Mouse (Mus musculus) thymus, adult 2 months (tissue): ENCODE data around the gene Tnni3k. TPM values are rescaled to one million over a fixed set of nuclear protein-coding genes. Genes with fewer than 3 reads are reported as not detected.

Experiments
- DNase-seq: peaks from one replicate; pipeline ENCODE4 v3.0.0; 2021
- H3K27ac ChIP-seq: fragments of 200-500 bp; 2 replicates; pipeline ENCODE4 v1.5.1; 2012; ENCODE audit warnings: low read length, control low read depth; ENCODE audit not compliant: control insufficient read depth, insufficient read depth
- H3K27me3 ChIP-seq: fragments of 200-500 bp; 2 replicates; pipeline ENCODE4 v1.6.1; 2012; ENCODE audit warnings: mild to moderate bottlenecking, low read length, moderate library complexity, mixed read lengths; ENCODE audit not compliant: control insufficient read depth, insufficient read depth
- H3K36me3 ChIP-seq: fragments of 200-500 bp; 2 replicates; pipeline ENCODE4 v1.6.1; 2012; ENCODE audit warnings: mild to moderate bottlenecking, low read length, moderate library complexity; ENCODE audit not compliant: control insufficient read depth, insufficient read depth
- H3K4me1 ChIP-seq: fragments of 200-500 bp; replicated peaks from 2 replicates; pipeline ENCODE4 v1.6.1; 2012; ENCODE audit warnings: low read length; ENCODE audit not compliant: control insufficient read depth, insufficient read depth
- H3K4me3 ChIP-seq: fragments of 200-500 bp; 2 replicates; pipeline ENCODE4 v1.5.1; 2012; ENCODE audit warnings: mild to moderate bottlenecking, low read length, control low read depth, moderate library complexity; ENCODE audit not compliant: control insufficient read depth, insufficient read depth
- CTCF ChIP-seq: fragments of 200-500 bp; IDR thresholded peaks from 2 replicates; pipeline ENCODE4 v1.5.1; 2012; ENCODE audit warnings: mild to moderate bottlenecking, control low read depth, low read length, moderate library complexity, borderline replicate concordance; ENCODE audit not compliant: control insufficient read depth, poor library complexity, insufficient read depth; ENCODE audit errors: extremely low read depth
- POLR2A ChIP-seq: fragments of 200-500 bp; IDR thresholded peaks from 2 replicates; pipeline ENCODE4 v1.6.1; 2012; ENCODE audit warnings: mild to moderate bottlenecking, low read length, control low read depth, moderate library complexity; ENCODE audit not compliant: control insufficient read depth, poor library complexity, insufficient read depth; ENCODE audit errors: extremely low read depth
- WGBS: fragments of 180-500 bp; shearing (Covaris S2); methylation state at CpG from one replicate; pipeline ENCODE4 v1.1.7; 2018; 5-methylcytosine and 5-hydroxymethylcytosine counted together
- polyA plus RNA-seq: library from polyadenylated mRNA; depleted of rRNA; stranded (reverse); fragments of >200 nt; gene quantifications from 2 replicates; pipeline ENCODE4 v1.2.3, GENCODE M21; 2012; rRNA removed

The Tnni3k gene
- 0.26 and 3.4 TPM in 2 replicates for polyA plus RNA-seq

DNA sequence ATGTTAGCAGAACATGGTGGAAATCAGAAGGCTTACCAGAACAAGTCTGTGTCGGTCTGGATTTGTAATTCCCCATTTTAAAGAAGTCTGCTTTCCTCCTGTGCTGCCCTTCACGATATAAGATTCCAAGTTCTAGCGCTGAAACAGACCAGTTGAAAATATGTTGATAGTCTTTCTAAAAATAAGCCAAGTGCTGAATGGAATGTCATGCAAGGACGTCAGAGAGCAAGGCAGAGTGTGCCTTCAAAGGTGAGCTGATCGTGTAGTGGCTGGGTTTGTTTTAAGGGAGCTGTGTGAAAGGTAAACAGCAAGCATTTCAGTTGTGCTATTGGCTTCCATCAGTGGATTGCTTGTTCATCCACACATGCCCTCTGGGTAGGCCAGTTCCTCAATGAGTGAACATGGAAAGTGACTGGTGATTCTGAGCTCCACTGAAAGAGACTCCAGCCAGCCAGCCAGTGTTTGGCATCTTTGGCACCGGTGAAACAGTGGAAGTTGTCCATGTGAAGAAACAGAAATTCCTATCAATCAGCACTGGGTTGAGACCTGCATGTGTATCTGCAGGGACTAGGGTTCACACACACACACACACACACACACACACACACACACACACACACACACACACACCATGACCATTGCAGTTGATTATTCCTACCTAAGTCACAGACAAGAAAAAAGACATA is at the start of gene Tnni3k:
Gene Tnni3k (minus strand): TSS at position 177 of the 686 bp plus-strand sequence.
- no peak for DNase-seq
- no peak for TF ChIP-seq POLR2A
- TF ChIP-seq CTCF = no peak
- Histone ChIP-seq H3K27me3 (no peaks in the 10 kb centered on the region), H3K4me3 (no peak within 1 kb of the TSS), H3K36me3 (no peaks in the 10 kb centered on the region), H3K27ac (no peak within 1 kb of the TSS), H3K4me1 (no peaks in the 10 kb centered on the region)
- WGBS = 73% methylated on average over 6 of the region's 6 CpGs

DNA sequence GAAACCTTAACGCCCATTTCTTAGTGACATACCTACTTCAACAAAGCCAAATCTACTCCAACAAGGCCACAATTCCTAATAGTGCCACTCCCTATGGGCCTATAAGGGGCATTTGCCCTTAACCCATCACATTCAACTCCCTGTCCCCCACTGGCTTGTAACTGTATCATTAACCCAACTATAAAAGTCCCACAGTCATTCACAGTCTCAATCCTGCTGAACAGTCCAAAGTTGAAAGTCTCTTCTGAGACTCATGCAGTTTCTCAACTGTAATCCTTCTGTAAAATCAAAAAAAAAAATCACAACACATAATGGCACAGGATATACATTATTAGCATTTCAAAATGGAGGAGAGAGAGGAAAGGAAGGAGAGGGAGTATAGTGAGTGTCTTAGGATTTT is 44.1 kb upstream of the Tnni3k start:
- no peak for TF ChIP-seq CTCF
- TF ChIP-seq POLR2A = no peak
- Histone ChIP-seq H3K27me3 (no peaks in the 10 kb centered on the region), H3K36me3 (no peaks in the 10 kb centered on the region), H3K4me1 (no peaks in the 10 kb centered on the region), H3K4me3 (no peak overlapping the region), H3K27ac (no peak overlapping the region)
- DNase-seq = no peak
- 80% methylated on average over 1 of the region's 1 CpGs for WGBS

DNA sequence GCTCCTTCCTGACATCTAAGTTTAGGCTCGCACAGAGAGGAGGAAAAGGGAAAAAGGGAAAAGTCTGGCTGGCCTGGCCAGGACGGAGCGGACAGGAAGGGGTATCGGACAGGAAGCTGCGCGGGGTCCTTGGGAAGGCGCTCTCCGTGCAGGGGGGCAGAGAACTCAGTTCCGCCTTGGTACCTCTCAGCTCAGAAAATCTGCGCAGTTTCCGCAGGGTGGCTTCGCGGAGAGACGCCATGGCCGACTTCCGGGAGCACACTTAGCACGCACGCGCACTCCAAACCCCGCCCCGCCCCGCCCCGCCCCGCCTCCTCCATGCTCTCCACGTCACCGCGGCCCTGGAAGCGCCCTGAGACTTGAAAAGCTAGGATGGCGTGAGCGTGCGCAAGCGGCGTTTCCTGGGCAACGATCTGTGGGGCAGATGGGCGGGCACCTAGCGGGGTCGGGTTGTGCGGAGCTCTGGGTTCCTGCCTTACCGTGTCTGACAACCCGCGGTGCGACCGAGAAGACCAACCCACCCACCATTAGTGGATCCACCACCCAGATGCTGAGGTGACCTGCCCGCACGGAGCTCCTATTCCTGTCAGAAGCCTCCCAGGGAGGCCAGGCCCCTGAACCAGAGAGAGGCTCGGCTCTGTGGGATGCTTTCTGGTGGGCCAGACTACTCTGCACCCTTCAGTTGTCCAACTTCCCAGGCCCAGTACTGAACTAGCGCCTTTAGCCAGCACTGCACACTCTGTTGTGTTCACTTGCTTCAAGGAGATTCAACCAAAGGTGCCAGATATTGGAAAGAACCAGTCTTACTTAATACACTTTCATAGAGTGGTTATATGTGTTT is 38.1 kb upstream of the Tnni3k start, which contains the start of the genes Fpgt and Lrriq3:
Gene Fpgt (minus strand): TSS at position 288 of the 841 bp plus-strand sequence.
Gene Lrriq3 (plus strand): TSS at position 319 of the 841 bp plus-strand sequence.
- WGBS = 2% methylated on average over 47 of the region's 47 CpGs
- Histone ChIP-seq H3K4me3 (peak within 1 kb of the TSS; percentile 73), H3K36me3 (no peaks in the 10 kb centered on the region), H3K27ac (peak within 1 kb of the TSS; percentile 48), H3K4me1 (peaks cover 2% of the 10 kb centered on the region; the same call in 1 of the 2 replicates), H3K27me3 (no peaks in the 10 kb centered on the region)
- peak; percentile 55 for TF ChIP-seq POLR2A
- TF ChIP-seq CTCF = no peak
- DNase-seq = peak; percentile 75

- no peaks in the 10 kb centered on the region for H3K27me3 ChIP-seq
Observed at GRCm38 (mm10) chr3:155092081-155092480, 36.9 kb upstream of the Tnni3k start.

GRCm38 (mm10) chr3:155077908-155078307 is 22.7 kb upstream of the Tnni3k start:
- Histone ChIP-seq H3K4me3 (no peak overlapping the region), H3K27me3 (no peaks in the 10 kb centered on the region), H3K36me3 (no peaks in the 10 kb centered on the region), H3K27ac (no peak overlapping the region), H3K4me1 (no peaks in the 10 kb centered on the region)
- no peak for DNase-seq
- no peak for TF ChIP-seq POLR2A
- WGBS = 86% methylated on average over 4 of the region's 4 CpGs

More at GRCm38 (mm10) chr3:155092081-155092480, 36.9 kb upstream of the Tnni3k start:
- H3K4me3 ChIP-seq = no peak overlapping the region
- peaks cover 8% of the 10 kb centered on the region; the same call in 1 of the 2 replicates for H3K36me3 ChIP-seq
- TF ChIP-seq POLR2A = no peak
- H3K4me1 ChIP-seq = peaks cover 2% of the 10 kb centered on the region; the same call in 1 of the 2 replicates
- H3K27ac ChIP-seq = no peak overlapping the region
- 99% methylated on average over 6 of the region's 6 CpGs for WGBS
- DNase-seq = no peak

DNA sequence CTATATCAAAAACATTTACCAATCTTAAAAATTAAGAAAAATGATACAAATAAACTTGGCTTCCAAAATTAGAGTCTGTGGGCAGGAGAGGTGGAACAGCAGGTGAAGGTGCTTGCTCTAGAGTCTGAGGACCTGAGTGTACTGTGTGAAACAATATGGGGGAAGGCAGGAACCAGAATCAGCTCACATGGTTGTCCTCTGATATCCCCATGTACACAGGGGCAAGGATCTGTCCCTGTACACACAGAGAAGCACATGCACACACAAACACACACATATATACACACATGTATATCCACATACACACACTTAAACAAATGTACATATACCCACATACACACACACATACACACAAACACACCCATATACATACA is 4.2 kb upstream of the Tnni3k start:
- Histone ChIP-seq H3K27me3 (no peaks in the 10 kb centered on the region), H3K4me3 (no peak overlapping the region), H3K36me3 (no peaks in the 10 kb centered on the region), H3K4me1 (no peaks in the 10 kb centered on the region), H3K27ac (no peak overlapping the region)
- DNase-seq = no peak
- no peak for TF ChIP-seq CTCF
- TF ChIP-seq POLR2A = no peak
